Mouse (Mus musculus) midbrain, postnatal 0 days (tissue): ENCODE measurements around the gene Tas2r124. TPM values are rescaled to one million over a fixed set of nuclear protein-coding genes. Genes with fewer than 3 reads are reported as not detected.

Experiments
- ATAC-seq: fragments of 200-750 bp; cut with Nextera tagmentation; 2 replicates; pipeline ENCODE4 v1.8.0; 2017; ENCODE audit warnings: moderate number of reproducible peaks, mild to moderate bottlenecking, moderate TSS enrichment, moderate library complexity; ENCODE audit not compliant: low FRiP score
- DNase-seq: peaks from one replicate; pipeline ENCODE4 v3.0.0-alpha.2; 2015; ENCODE audit warnings: low spot score
- H3K27ac ChIP-seq: fragments of 300-500 bp; sonication (generic); 2 replicates; pipeline ENCODE4 v1.5.1; 2014; ENCODE audit warnings: low read depth, mild to moderate bottlenecking, low read length, mixed read lengths
- H3K27me3 ChIP-seq: fragments of 300-500 bp; sonication (generic); 2 replicates; pipeline ENCODE4 v1.6.1; 2014; ENCODE audit warnings: low read length, control low read depth, mixed read lengths; ENCODE audit not compliant: insufficient read depth
- H3K36me3 ChIP-seq: fragments of 300-500 bp; sonication (generic); 2 replicates; pipeline ENCODE4 v1.6.1; 2014; ENCODE audit warnings: low read length, control low read depth, mixed read lengths; ENCODE audit not compliant: insufficient read depth
- H3K4me1 ChIP-seq: fragments of 300-500 bp; sonication (generic); 2 replicates; pipeline ENCODE4 v1.6.1; 2014; ENCODE audit warnings: mild to moderate bottlenecking, control low read depth, antibody characterized with exemption, low read length, mixed read lengths; ENCODE audit not compliant: insufficient read depth
- H3K4me2 ChIP-seq: fragments of 300-500 bp; sonication (generic); 2 replicates; pipeline ENCODE4 v1.6.1; 2014; ENCODE audit warnings: low read depth, mild to moderate bottlenecking, low read length, mixed read lengths; ENCODE audit not compliant: poor library complexity, severe bottlenecking
- H3K4me3 ChIP-seq: fragments of 300-500 bp; sonication (generic); 2 replicates; pipeline ENCODE4 v1.5.1; 2014; ENCODE audit warnings: low read depth, mild to moderate bottlenecking, low read length, moderate library complexity
- H3K9ac ChIP-seq: fragments of 300-500 bp; sonication (generic); replicated peaks from 2 replicates; pipeline ENCODE4 v1.6.1; 2014; ENCODE audit warnings: mild to moderate bottlenecking, low read length, moderate library complexity, mixed read lengths; ENCODE audit not compliant: poor library complexity, severe bottlenecking
- H3K9me3 ChIP-seq: fragments of 300-500 bp; sonication (generic); 2 replicates; pipeline ENCODE4 v1.6.1; 2016; ENCODE audit warnings: low read length, control low read depth
- CTCF ChIP-seq: IDR thresholded peaks from 2 replicates; pipeline ENCODE4 v1.5.1; 2016; ENCODE audit warnings: antibody characterized with exemption, mild to moderate bottlenecking
- WGBS: fragments of 180-500 bp; shearing (Covaris S2); extraction: QIAGEN DNeasy Blood & Tissue Kit; methylation state at CpG from one replicate; pipeline ENCODE4 v1.1.7; 2014; 5-methylcytosine and 5-hydroxymethylcytosine counted together
- polyA plus RNA-seq: library from polyadenylated mRNA; unstranded; fragments of >200 nt; fragmentation: Nextera tagmentation; extraction: Ambion mirVana; gene quantifications from 2 replicates; pipeline ENCODE4 v1.2.1, GENCODE M21; 2015
- total RNA-seq: library from RNA; depleted of rRNA; stranded (reverse); fragments of >200 nt; gene quantifications from 2 replicates; pipeline ENCODE4 v1.2.3, GENCODE M21; 2014; rRNA removed

Tas2r124 gene
- not detected in 2 replicates for total RNA-seq
- not detected in 2 replicates for polyA plus RNA-seq

DNA sequence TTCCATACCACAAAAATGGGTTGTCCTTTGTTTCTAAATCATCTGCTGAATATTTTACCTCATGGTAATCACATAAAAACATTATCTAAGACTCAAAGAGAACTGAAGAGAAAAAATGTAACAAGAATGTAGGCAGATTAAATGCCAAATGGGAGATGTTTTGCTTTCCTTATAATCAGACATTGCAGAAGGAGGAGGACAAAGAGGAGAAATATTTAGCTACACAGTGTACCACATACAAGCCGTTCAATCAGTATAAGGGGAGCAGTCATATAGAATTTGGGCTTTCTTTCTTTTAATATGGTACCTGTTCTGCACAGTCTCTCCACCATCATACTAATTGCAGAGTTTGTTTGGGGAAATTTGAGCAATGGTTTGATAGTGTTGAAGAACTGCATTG lies at the start of gene Tas2r124:
Tas2r124 (plus strand) TSS at position 301 of the 400 bp plus-strand sequence.
- no peaks in the 10 kb centered on the region for H3K9me3 ChIP-seq
- no peaks in the 10 kb centered on the region for H3K27me3 ChIP-seq
- 75% methylated on average over 1 of the region's 1 CpGs for WGBS
- TF ChIP-seq CTCF, result no peak
- no peak for DNase-seq
- H3K4me3 ChIP-seq, result no peak within 1 kb of the TSS
- no peaks in the 10 kb centered on the region for H3K36me3 ChIP-seq
- no peaks in the 10 kb centered on the region for H3K4me1 ChIP-seq
- ATAC-seq, result no peak
- no peak within 1 kb of the TSS for H3K4me2 ChIP-seq
- H3K9ac ChIP-seq, result no peak within 1 kb of the TSS
- H3K27ac ChIP-seq, result no peak within 1 kb of the TSS

- H3K27me3 ChIP-seq, result no peaks in the 10 kb centered on the region
- H3K27ac ChIP-seq, result no peak within 1 kb of the TSS
- no peaks in the 10 kb centered on the region for H3K4me1 ChIP-seq
- no peak within 1 kb of the TSS for H3K9ac ChIP-seq
- H3K36me3 ChIP-seq, result no peaks in the 10 kb centered on the region
- TF ChIP-seq CTCF, result no peak
- no peak for DNase-seq
- 0 out of 2 replicates have a peak, but pooled peaks cover 3% of the 10 kb centered on the region for H3K9me3 ChIP-seq
- WGBS, result 83% methylated on average over 3 of the region's 3 CpGs
- no peak for ATAC-seq
- H3K4me2 ChIP-seq, result no peak within 1 kb of the TSS
- no peak within 1 kb of the TSS for H3K4me3 ChIP-seq
Measured at GRCm38 (mm10) chr6:132711828-132712227, 42.7 kb upstream of the Tas2r124 start, which contains the start of gene Tas2r122. Gene Tas2r122 (minus strand): TSS chr6:132711928.

- H3K36me3 ChIP-seq, result no peaks in the 10 kb centered on the region
- no peaks in the 10 kb centered on the region for H3K4me1 ChIP-seq
- 67% methylated on average over 2 of the region's 2 CpGs for WGBS
- H3K4me3 ChIP-seq, result no peak within 1 kb of the TSS
- H3K4me2 ChIP-seq, result no peak within 1 kb of the TSS
- H3K9ac ChIP-seq, result no peak within 1 kb of the TSS
- ATAC-seq (no peak), DNase-seq (no peak)
- 0 out of 2 replicates have a peak, but pooled peaks cover 5% of the 10 kb centered on the region for H3K9me3 ChIP-seq
- TF ChIP-seq CTCF, result no peak
- no peaks in the 10 kb centered on the region for H3K27me3 ChIP-seq
- no peak within 1 kb of the TSS for H3K27ac ChIP-seq
Measured at GRCm38 (mm10) chr6:132737935-132738334, 16.6 kb upstream of the Tas2r124 start, which contains the start of gene Tas2r115. Gene Tas2r115 (minus strand): TSS chr6:132738035.

GRCm38 (mm10) chr6:132750206-132750605 lies 4.3 kb upstream of the Tas2r124 start:
- no peaks in the 10 kb centered on the region for H3K36me3 ChIP-seq
- H3K9ac ChIP-seq, result no peak overlapping the region
- no peaks in the 10 kb centered on the region for H3K27me3 ChIP-seq
- ATAC-seq (no peak), DNase-seq (no peak)
- no peak overlapping the region for H3K27ac ChIP-seq
- no peaks in the 10 kb centered on the region for H3K9me3 ChIP-seq
- H3K4me1 ChIP-seq, result no peaks in the 10 kb centered on the region
- no peak overlapping the region for H3K4me3 ChIP-seq
- H3K4me2 ChIP-seq, result no peak overlapping the region
- TF ChIP-seq CTCF, result no peak
- 86% methylated on average over 2 of the region's 2 CpGs for WGBS

GRCm38 (mm10) chr6:132761831-132762230 lies 7.3 kb downstream of the Tas2r124 start, which contains the start of gene Tas2r102:
Gene Tas2r102 (plus strand): TSS chr6:132762131.
- no peak for TF ChIP-seq CTCF
- no peak within 1 kb of the TSS for H3K4me3 ChIP-seq
- H3K4me1 ChIP-seq, result no peaks in the 10 kb centered on the region
- 92% methylated on average over 2 of the region's 2 CpGs for WGBS
- no peak within 1 kb of the TSS for H3K9ac ChIP-seq
- no peak for DNase-seq
- no peak within 1 kb of the TSS for H3K4me2 ChIP-seq
- no peak for ATAC-seq
- H3K36me3 ChIP-seq, result no peaks in the 10 kb centered on the region
- H3K27me3 ChIP-seq, result no peaks in the 10 kb centered on the region
- no peaks in the 10 kb centered on the region for H3K9me3 ChIP-seq
- no peak within 1 kb of the TSS for H3K27ac ChIP-seq

GRCm38 (mm10) chr6:132778062-132778461 lies 23.5 kb downstream of the Tas2r124 start, which contains the start of gene Tas2r136:
Gene Tas2r136 (minus strand): TSS chr6:132778162.
- H3K4me1 ChIP-seq, result no peaks in the 10 kb centered on the region
- no peak within 1 kb of the TSS for H3K9ac ChIP-seq
- DNase-seq (no peak), ATAC-seq (no peak)
- H3K27ac ChIP-seq, result no peak within 1 kb of the TSS
- no peaks in the 10 kb centered on the region for H3K9me3 ChIP-seq
- no peaks in the 10 kb centered on the region for H3K36me3 ChIP-seq
- no peak within 1 kb of the TSS for H3K4me2 ChIP-seq
- H3K27me3 ChIP-seq, result no peaks in the 10 kb centered on the region
- no peak for TF ChIP-seq CTCF
- H3K4me3 ChIP-seq, result no peak within 1 kb of the TSS
